In genomic region chr2:84649674-84650073, GRCm38 (mm10) we compare ENCODE assay signal across 8 mouse cellular contexts. TPM values are rescaled to one million over a fixed set of nuclear protein-coding genes. Genes with fewer than 3 reads are reported as not detected.
DNase-seq lines count a peak whose midpoint lies in the region; ATAC-seq and TF ChIP-seq lines count a peak whose summit lies in the region.

No protein-coding gene starts in this region.

- peaks cover 42% of the 10 kb centered on the region for H3K4me1 ChIP-seq in E14TG2a.4 (replicated peaks; ENCODE audit: low read depth, low read length)
- H3K4me1 ChIP-seq in forebrain, embryonic 10.5 days: peaks cover 28% of the 10 kb centered on the region
- 0 out of 2 replicates have a peak, but pooled peaks cover 12% of the 10 kb centered on the region for H3K4me1 ChIP-seq in intestine, embryonic 16.5 days (ENCODE audit: control insufficient read depth, insufficient read depth, low read length)

- peak overlapping the region; percentile 80 for H3K9ac ChIP-seq in intestine, embryonic 16.5 days (ENCODE audit: low read depth, low read length)

- H3K36me3 ChIP-seq in E14TG2a.4 (ENCODE audit: insufficient read depth, low read length): 0 out of 2 replicates have a peak, but pooled peaks cover 10% of the 10 kb centered on the region
- H3K36me3 ChIP-seq in forebrain, embryonic 10.5 days (replicated peaks): peaks cover 18% of the 10 kb centered on the region
- H3K36me3 ChIP-seq in intestine, embryonic 16.5 days (ENCODE audit: control insufficient read depth, insufficient read depth, low read length): no peaks in the 10 kb centered on the region

- H3K9me3 ChIP-seq in E14TG2a.4 (ENCODE audit: low read length): no peaks in the 10 kb centered on the region
- no peaks in the 10 kb centered on the region for H3K9me3 ChIP-seq in forebrain, embryonic 10.5 days
- H3K9me3 ChIP-seq in intestine, embryonic 16.5 days (ENCODE audit: control insufficient read depth, low read length): no peaks in the 10 kb centered on the region

- WGBS in forebrain, embryonic 10.5 days: under 1% methylated on average over 10 of the region's 10 CpGs
- WGBS in intestine, embryonic 16.5 days: 0% methylated on average over 10 of the region's 10 CpGs

- ATAC-seq in intestine, embryonic 16.5 days: peak; percentile 51; the same call in 1 of the 2 replicates

- peak overlapping the region; percentile 52 for H3K4me2 ChIP-seq in intestine, embryonic 16.5 days (ENCODE audit: low read depth, low read length)

- H3K27ac ChIP-seq in forebrain, embryonic 10.5 days: peak overlapping the region; percentile 96
- peak overlapping the region; percentile 90 for H3K27ac ChIP-seq in intestine, embryonic 16.5 days (ENCODE audit: low read length)

- H3K27me3 ChIP-seq in E14TG2a.4 (ENCODE audit: insufficient read depth, low read length): no peaks in the 10 kb centered on the region
- no peaks in the 10 kb centered on the region for H3K27me3 ChIP-seq in forebrain, embryonic 10.5 days (ENCODE audit: poor library complexity, severe bottlenecking)
- H3K27me3 ChIP-seq in intestine, embryonic 16.5 days (replicated peaks; ENCODE audit: control insufficient read depth, insufficient read depth, low read length): no peaks in the 10 kb centered on the region

- no peak for TF ChIP-seq CTCF in E14TG2a.4 (conservative IDR thresholded peaks at IDR 0.05; ENCODE audit: low read length)

- peak overlapping the region; percentile 89 for H3K4me3 ChIP-seq in E14TG2a.4 (replicated peaks; ENCODE audit: low read length)
- H3K4me3 ChIP-seq in forebrain, embryonic 10.5 days: peak overlapping the region; percentile 68
- H3K4me3 ChIP-seq in intestine, embryonic 16.5 days (ENCODE audit: low read length): peak overlapping the region; percentile 69

- peak; percentile 49 for DNase-seq in adrenal gland, postnatal 14 days
- no peak for DNase-seq in adrenal gland, adult 18-20 months (ENCODE audit: low spot score in 2 of 2)
- no peak for DNase-seq in forebrain, embryonic 10.5 days (ENCODE audit: extremely low spot score, low spot score)
- peak; percentile 31 to 38 for DNase-seq in lung, postnatal 4 days
- DNase-seq in right cerebral cortex, postnatal 10 days (ENCODE audit: low spot score in 2 of 2): no peak
- no peak for DNase-seq in gastrocnemius, postnatal 25 days

RNA-seq across cellular contexts. Expression of gene Ctnnd1, which starts 0.9 kb away (rescaled TPM):
- total RNA-seq in adrenal gland, postnatal 14 days (2021): 133 and 134 TPM in 2 replicates
- total RNA-seq in adrenal gland, adult 18-20 months (2021): 100 to 1,000 TPM; 123 to 129 TPM
- polyA plus RNA-seq in forebrain, embryonic 10.5 days (2016; fragmentation: Nextera tagmentation; extraction: Ambion mirVana): 40.6 and 43.9 TPM in 2 replicates
- 57.2 and 64.1 TPM in 2 replicates for polyA plus RNA-seq in intestine, embryonic 16.5 days (2015; fragmentation: Nextera tagmentation; extraction: Ambion mirVana)
- 10 to 100 TPM; 29.6 to 31.2 TPM for total RNA-seq in gastrocnemius, postnatal 25 days (2021)

RNA-seq across cellular contexts. Expression of gene Btbd18, which starts 9.2 kb away (rescaled TPM):
- not detected in 2 replicates for total RNA-seq in adrenal gland, postnatal 14 days (2021)
- total RNA-seq in adrenal gland, adult 18-20 months (2021): under 1 TPM in 1 of 2 experiments, not detected in 1; 0.10 TPM
- 0.32 and 0.58 TPM in 2 replicates for polyA plus RNA-seq in forebrain, embryonic 10.5 days (2016; fragmentation: Nextera tagmentation; extraction: Ambion mirVana)
- polyA plus RNA-seq in intestine, embryonic 16.5 days (2015; fragmentation: Nextera tagmentation; extraction: Ambion mirVana): 0.07 and 0.12 TPM in 2 replicates
- not detected for total RNA-seq in gastrocnemius, postnatal 25 days (2021)

RNA-seq across cellular contexts. Expression of gene Selenoh, which starts 20.9 kb away (rescaled TPM):
- total RNA-seq in adrenal gland, postnatal 14 days (2021): 44.8 and 47.8 TPM in 2 replicates
- total RNA-seq in adrenal gland, adult 18-20 months (2021): 10 to 100 TPM; 21.9 to 28.8 TPM
- polyA plus RNA-seq in forebrain, embryonic 10.5 days (2016; fragmentation: Nextera tagmentation; extraction: Ambion mirVana): 552 and 592 TPM in 2 replicates
- polyA plus RNA-seq in intestine, embryonic 16.5 days (2015; fragmentation: Nextera tagmentation; extraction: Ambion mirVana): 184 and 206 TPM in 2 replicates
- 10 to 100 TPM in 1 of 2 experiments, 1 to 10 TPM in 1; 9.7 to 11.9 TPM for total RNA-seq in gastrocnemius, postnatal 25 days (2021)

RNA-seq across cellular contexts. Expression of gene Gm28635, which starts 28.2 kb away (rescaled TPM):
- total RNA-seq in adrenal gland, postnatal 14 days (2021): not detected in 2 replicates
- total RNA-seq in adrenal gland, adult 18-20 months (2021): not detected
- not detected in 2 replicates for polyA plus RNA-seq in forebrain, embryonic 10.5 days (2016; fragmentation: Nextera tagmentation; extraction: Ambion mirVana)
- not detected in 2 replicates for polyA plus RNA-seq in intestine, embryonic 16.5 days (2015; fragmentation: Nextera tagmentation; extraction: Ambion mirVana)
- 1 to 10 TPM in 1 of 2 experiments, under 1 TPM in 1; 0.94 to 3.4 TPM for total RNA-seq in gastrocnemius, postnatal 25 days (2021)

RNA-seq across cellular contexts. Expression of gene Med19, which starts 28.5 kb away (rescaled TPM):
- 20.9 and 21.4 TPM in 2 replicates for total RNA-seq in adrenal gland, postnatal 14 days (2021)
- 10 to 100 TPM; 22.7 to 25.9 TPM for total RNA-seq in adrenal gland, adult 18-20 months (2021)
- polyA plus RNA-seq in forebrain, embryonic 10.5 days (2016; fragmentation: Nextera tagmentation; extraction: Ambion mirVana): 50.1 and 51.5 TPM in 2 replicates
- polyA plus RNA-seq in intestine, embryonic 16.5 days (2015; fragmentation: Nextera tagmentation; extraction: Ambion mirVana): 29.0 and 31.6 TPM in 2 replicates
- 1 to 10 TPM; 6.7 to 7.6 TPM for total RNA-seq in gastrocnemius, postnatal 25 days (2021)

Comparison
In these comparisons a context has a peak if more than half of its experiments do, and no peak if none do; other contexts are left out.
1. DNase-seq: peak in adrenal gland, postnatal 14 days (single experiment) and lung, postnatal 4 days (2 of 2); none in adrenal gland, adult 18-20 months (0 of 2), forebrain, embryonic 10.5 days (single experiment), right cerebral cortex, postnatal 10 days (0 of 2) and gastrocnemius, postnatal 25 days (single experiment).
2. Peak in every context shown above with its lines, with median percentiles within 50 percentile points of each other: H3K4me3 ChIP-seq.